Mouse (Mus musculus) B cell, adult (primary cell): ENCODE measurements around the gene Renbp. TPM values are rescaled to one million over a fixed set of nuclear protein-coding genes. Genes with fewer than 3 reads are reported as not detected.

Experiments
- total RNA-seq: library from RNA; stranded (reverse); gene quantifications from 4 replicates; pipeline ENCODE4 v1.2.4, GENCODE M21; 2023; ENCODE audit not compliant: inconsistent age

Renbp gene
- 30.6 to 51.2 TPM (median 33.3 TPM) in 4 replicates for total RNA-seq

DNA sequence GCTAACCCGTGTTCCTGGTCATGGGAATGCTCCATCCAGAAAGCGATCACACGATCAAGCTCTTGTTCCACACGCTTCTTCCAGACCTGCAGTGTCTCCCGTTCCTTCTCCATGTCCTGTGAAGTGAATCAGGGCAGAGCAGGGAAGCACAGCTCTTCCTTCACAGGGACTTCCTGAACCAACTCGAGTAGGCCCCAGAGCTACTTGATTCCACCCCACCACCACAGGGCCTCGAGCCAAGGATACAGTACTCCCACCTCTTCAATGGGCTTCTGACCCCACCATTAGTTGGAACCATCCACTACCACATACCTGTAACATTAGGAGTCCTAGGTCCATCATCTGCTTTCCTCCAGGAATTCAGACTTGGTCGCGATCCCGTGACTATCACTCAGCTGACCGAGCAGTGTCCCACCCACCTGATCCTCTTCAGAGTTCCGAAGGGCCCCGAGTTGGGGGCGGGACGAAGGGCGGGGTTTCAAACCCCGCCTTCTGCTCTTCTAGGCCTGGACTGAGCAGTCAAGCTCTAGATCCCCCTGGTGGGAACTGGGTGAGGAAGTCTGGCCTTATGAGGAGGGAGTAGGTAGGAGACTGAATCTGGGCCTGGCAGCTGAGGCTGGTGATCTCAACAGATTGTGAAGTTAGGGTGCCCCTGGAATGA, at the start of gene Renbp:
TSS of gene Renbp (minus strand) at position 449 of the 661 bp plus-strand sequence.

GRCm38 (mm10) chrX:73966248-73967176, 35.9 kb upstream of the Renbp start, which contains the start of gene Hcfc1:
TSS of gene Hcfc1 (minus strand) at chrX:73966357.

DNA sequence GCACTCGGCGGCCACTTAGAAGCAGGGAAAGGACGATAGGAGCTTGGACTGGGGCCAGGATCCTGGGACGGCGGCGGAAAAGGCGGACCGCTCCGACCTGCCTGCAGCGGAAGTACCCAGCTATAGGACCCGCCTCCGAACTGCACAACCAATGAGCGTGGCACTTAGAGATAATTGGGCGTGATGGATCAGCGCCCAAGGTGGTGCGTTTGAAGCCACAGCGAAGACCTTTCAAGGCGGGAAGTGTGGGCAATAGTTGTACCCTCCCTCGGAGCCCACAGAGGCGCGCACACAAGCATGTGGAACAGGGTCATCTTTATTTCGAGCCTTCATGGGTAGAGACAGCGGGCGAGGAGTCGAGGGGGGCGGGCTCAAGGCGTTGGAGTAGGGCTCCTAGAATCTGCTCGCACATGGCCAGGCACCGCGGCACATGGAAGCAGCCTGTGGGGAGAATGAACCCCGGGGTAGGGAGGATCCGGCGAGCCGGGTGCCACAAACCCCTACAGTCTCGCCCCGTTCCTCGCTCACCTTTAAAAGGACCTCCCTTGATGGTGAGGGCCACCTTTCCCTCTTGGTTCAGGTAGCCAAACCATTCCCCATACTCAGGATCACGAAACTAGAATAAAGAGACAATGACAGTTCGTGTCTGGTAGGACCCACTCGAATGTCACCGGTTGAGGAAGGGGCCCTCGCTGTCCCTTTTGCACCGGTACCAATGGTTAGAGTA, 8.7 kb downstream of the Renbp start, which contains the start of the genes Arhgap4 and Naa10:
TSS of gene Arhgap4 (minus strand) at position 48 of the 727 bp plus-strand sequence.
TSS of gene Naa10 (minus strand) at position 122 of the 727 bp plus-strand sequence.

DNA sequence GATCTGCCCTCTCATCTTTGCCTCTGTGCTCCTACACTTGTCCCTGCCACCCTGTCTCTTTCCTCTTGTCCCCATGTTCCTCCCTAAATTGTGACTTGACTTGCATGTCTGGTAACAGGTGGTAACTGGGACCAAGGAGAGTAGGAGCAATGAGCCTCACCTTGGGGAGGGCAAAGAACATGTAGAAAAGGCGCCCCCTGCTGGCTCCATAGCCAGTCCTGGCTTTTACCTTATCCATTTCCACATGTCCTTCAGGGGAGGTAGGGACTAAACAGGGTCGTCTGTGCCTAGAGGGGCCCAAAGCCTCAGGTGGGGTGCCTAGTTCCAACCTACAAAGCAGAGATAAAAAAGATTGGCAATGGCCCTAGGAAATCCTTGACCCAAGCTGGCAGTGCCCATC, 34.9 kb downstream of the Renbp start, which contains the start of gene L1cam:
TSS of gene L1cam (minus strand) at position 387 of the 400 bp plus-strand sequence.

DNA sequence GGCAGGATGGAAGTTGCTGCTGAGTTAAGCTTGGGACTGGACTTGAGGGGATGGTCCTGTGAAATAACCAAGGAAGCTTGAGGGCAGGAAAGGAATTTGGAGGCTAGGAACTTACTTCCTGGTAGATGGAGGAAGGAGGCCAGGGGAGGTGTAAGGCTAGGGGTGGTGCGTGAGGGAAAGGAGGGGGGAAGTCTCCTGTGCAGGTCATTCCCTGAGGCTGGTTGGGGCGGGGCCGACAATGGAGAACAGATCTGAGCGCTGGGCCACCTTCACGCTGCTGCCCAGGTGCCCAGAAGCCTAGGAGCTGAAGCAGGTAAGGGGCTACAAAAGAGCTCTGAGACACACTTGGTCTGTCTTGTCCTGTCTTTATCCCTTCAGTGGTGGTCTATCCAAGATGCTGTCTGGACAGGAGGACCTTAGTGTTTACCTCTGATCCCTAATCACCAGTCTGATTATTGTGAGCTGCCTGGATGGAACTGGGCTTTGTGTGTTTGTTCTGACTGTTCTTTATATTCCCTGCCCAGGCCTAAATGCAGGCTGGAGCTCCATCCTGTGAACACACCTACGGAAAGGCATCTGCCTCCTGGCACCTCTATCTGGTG, 39.0 kb downstream of the Renbp start, which contains the start of gene Avpr2:
TSS of gene Avpr2 (plus strand) at position 552 of the 602 bp plus-strand sequence.

Other genes starting within 250 kb of the Renbp start
- 130 to 149 TPM (median 134 TPM) in 4 replicates for gene Bcap31, start 214.7 kb downstream of the Renbp start, total RNA-seq
- 67.0 to 74.1 TPM (median 71.8 TPM) in 4 replicates for gene Abcd1, start 214.3 kb downstream of the Renbp start, total RNA-seq
- gene Plxnb3, start 173.8 kb downstream of the Renbp start, total RNA-seq = 0.12 to 0.27 TPM in 2 of 4 replicates, not detected in the others
- 154 to 171 TPM (median 166 TPM) in 4 replicates for gene Srpk3, start 156.4 kb downstream of the Renbp start, total RNA-seq
- 148 to 158 TPM (median 152 TPM) in 4 replicates for gene Idh3g, start 144.0 kb downstream of the Renbp start, total RNA-seq
- gene Ssr4, start 143.8 kb downstream of the Renbp start, total RNA-seq = 127 to 153 TPM (median 143 TPM) in 4 replicates
- 0.30 to 0.60 TPM (median 0.43 TPM) in 4 replicates for gene Pdzd4, start 105.9 kb downstream of the Renbp start, total RNA-seq
- not detected in 4 replicates for gene Avpr2, start 38.7 kb downstream of the Renbp start, total RNA-seq
- gene L1cam, start 34.7 kb downstream of the Renbp start, total RNA-seq = 14.4 to 17.2 TPM (median 15.6 TPM) in 4 replicates
- gene Arhgap4, start 9.0 kb downstream of the Renbp start, total RNA-seq = 340 to 368 TPM (median 352 TPM) in 4 replicates
- gene Naa10, start 8.9 kb downstream of the Renbp start, total RNA-seq = 59.3 to 63.7 TPM (median 61.0 TPM) in 4 replicates
- gene Hcfc1, start 35.5 kb upstream of the Renbp start, total RNA-seq = 105 to 124 TPM (median 116 TPM) in 4 replicates
- 157 to 185 TPM (median 168 TPM) in 4 replicates for gene Irak1, start 93.1 kb upstream of the Renbp start, total RNA-seq
- not detected in 4 replicates for gene Opn1mw, start 196.6 kb upstream of the Renbp start, total RNA-seq
- 41.7 to 52.4 TPM (median 47.8 TPM) in 4 replicates for gene Mecp2, start 204.5 kb upstream of the Renbp start, total RNA-seq
- not detected in 4 replicates for gene Tex28, start 237.0 kb upstream of the Renbp start, total RNA-seq
- 0.42 to 0.67 TPM (median 0.57 TPM) in 4 replicates for gene Tktl1, start 246.4 kb upstream of the Renbp start, total RNA-seq